Mouse (Mus musculus) liver, embryonic 14.5 days (tissue): ENCODE data around the gene Nfasc. TPM values are rescaled to one million over a fixed set of nuclear protein-coding genes. Genes with fewer than 3 reads are reported as not detected.

Source experiments
- ATAC-seq: fragments of 200-750 bp; cut with Nextera tagmentation; 2 replicates; pipeline ENCODE4 v1.8.0; 2017; ENCODE audit warnings: moderate number of reproducible peaks, mild to moderate bottlenecking, moderate library complexity; ENCODE audit not compliant: insufficient read depth
- DNase-seq, 3 experiments: peaks; one replicate each; pipeline ENCODE4 v3.0.0-alpha.2; 2012 to 2013; ENCODE audit warnings: low read depth in 3 of 3, low spot score in 3 of 3
- H3K27ac ChIP-seq: fragments of 300-500 bp; sonication (generic); 2 replicates; pipeline ENCODE4 v1.5.1; 2014; ENCODE audit warnings: moderate library complexity, mild to moderate bottlenecking, control low read depth, inconsistent platforms
- H3K27me3 ChIP-seq: fragments of 300-500 bp; sonication (generic); 2 replicates; pipeline ENCODE4 v1.6.1; 2014; ENCODE audit warnings: mild to moderate bottlenecking, low read length, moderate library complexity; ENCODE audit not compliant: control insufficient read depth, insufficient read depth
- H3K36me3 ChIP-seq: fragments of 300-500 bp; sonication (generic); replicated peaks from 2 replicates; pipeline ENCODE4 v1.6.1; 2014; ENCODE audit warnings: low read depth; ENCODE audit not compliant: control insufficient read depth, insufficient read depth
- H3K4me1 ChIP-seq, 2 experiments: fragments of 200-500 bp in 1 of 2; fragments of 300-500 bp in 1 of 2; sonication (generic) in 1 of 2; replicated peaks; 2 replicates each; pipeline ENCODE4 v1.6.1; 2012 to 2014; ENCODE audit warnings: antibody characterized with exemption in 1 of 2, inconsistent platforms in 1 of 2, low read length in 1 of 2; ENCODE audit not compliant: control insufficient read depth in 2 of 2, insufficient read depth in 2 of 2
- H3K4me2 ChIP-seq: fragments of 300-500 bp; sonication (generic); 2 replicates; pipeline ENCODE4 v1.6.1; 2014; ENCODE audit warnings: low read depth, mild to moderate bottlenecking, control low read depth, moderate library complexity
- H3K4me3 ChIP-seq, 2 experiments: fragments of 200-500 bp in 1 of 2; fragments of 300-500 bp in 1 of 2; sonication (generic) in 1 of 2; 2 replicates each; pipeline ENCODE4 v1.5.1; 2012 to 2014; ENCODE audit warnings: low read depth in 2 of 2, low read length in 2 of 2, mild to moderate bottlenecking in 2 of 2, control low read depth in 1 of 2, inconsistent platforms in 1 of 2, moderate library complexity in 1 of 2; ENCODE audit not compliant: insufficient read depth in 1 of 2
- H3K9ac ChIP-seq: fragments of 300-500 bp; sonication (generic); replicated peaks from 2 replicates; pipeline ENCODE4 v1.6.1; 2014; ENCODE audit warnings: mild to moderate bottlenecking, control low read depth, moderate library complexity
- H3K9me3 ChIP-seq: fragments of 300-500 bp; sonication (generic); 2 replicates; pipeline ENCODE4 v1.6.1; 2016; ENCODE audit warnings: low read length, mixed read lengths; ENCODE audit not compliant: control insufficient read depth
- CTCF ChIP-seq: IDR thresholded peaks from 2 replicates; pipeline ENCODE4 v1.5.1; 2016; ENCODE audit warnings: antibody characterized with exemption, low read depth, control low read depth
- EP300 ChIP-seq: IDR thresholded peaks from 2 replicates; pipeline ENCODE4 v1.6.1; 2016; ENCODE audit warnings: antibody characterized with exemption, low read depth
- WGBS: fragments of 180-500 bp; shearing (Covaris S2); extraction: QIAGEN DNeasy Blood & Tissue Kit; methylation state at CpG from one replicate; pipeline ENCODE4 v1.1.7; 2014; ENCODE audit not compliant: insufficient replicate concordance; 5-methylcytosine and 5-hydroxymethylcytosine counted together
- polyA plus RNA-seq, 2 experiments: library from polyadenylated mRNA; depleted of rRNA in 1 of 2; stranded (reverse) in 1 of 2; unstranded in 1 of 2; fragments of >200 nt; fragmentation: Nextera tagmentation in 1 of 2; extraction: Ambion mirVana in 1 of 2; gene quantifications; 2 replicates each; pipeline versions ENCODE4 v1.2.1 to v1.2.3; 2012 to 2014

Gene Nfasc
- polyA plus RNA-seq, 2 experiments: 0.01 to 0.05 TPM

DNA sequence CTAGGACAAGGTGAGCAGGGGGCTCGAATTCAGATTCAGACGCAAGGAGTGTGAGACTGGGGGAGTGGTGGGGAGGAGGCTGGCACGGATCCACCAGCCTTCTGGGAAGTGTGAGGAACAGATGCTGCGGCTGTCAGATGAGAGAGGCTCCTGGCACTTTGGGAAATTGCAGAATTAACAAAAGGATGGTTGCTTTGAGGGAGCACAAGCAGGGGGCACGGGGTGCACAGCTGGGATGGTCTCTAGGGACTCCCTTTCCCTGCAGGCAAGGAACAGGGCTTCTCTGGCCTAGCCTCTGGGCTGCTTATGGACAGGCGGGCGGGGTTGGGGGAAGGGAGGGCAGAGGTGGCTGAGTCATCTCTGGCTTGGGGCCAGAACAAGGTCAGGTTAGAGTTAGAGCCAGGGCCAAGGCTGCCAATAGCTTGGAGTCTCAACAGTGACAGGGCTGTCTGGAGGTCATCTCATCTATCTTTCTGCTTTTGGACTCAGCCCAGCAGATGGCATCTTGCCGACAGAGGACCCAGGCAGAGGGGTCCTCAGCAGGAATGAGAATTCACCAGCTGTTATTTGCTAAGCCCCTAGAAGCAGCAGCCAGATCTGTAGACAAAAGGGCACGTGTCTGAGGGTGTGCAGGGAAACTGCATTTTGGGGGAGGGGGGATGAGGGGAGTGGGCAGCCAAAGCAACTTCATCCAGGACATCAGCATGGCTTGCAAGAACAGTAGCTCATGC is 183.5 kb downstream of the Nfasc start:
- DNase-seq (no peak), ATAC-seq (no peak)
- Histone ChIP-seq H3K9ac (no peak overlapping the region), H3K27ac (no peak overlapping the region), H3K9me3 (no peaks in the 10 kb centered on the region), H3K27me3 (no peaks in the 10 kb centered on the region), H3K4me1 (peaks cover 0 to 2% of the 10 kb centered on the region in 2 experiments; a peak in 2 of 4 replicates), H3K4me2 (no peak overlapping the region), H3K36me3 (no peaks in the 10 kb centered on the region), H3K4me3 (no peak overlapping the region)
- no peak for TF ChIP-seq CTCF
- no peak for TF ChIP-seq EP300
- 26% methylated on average over 9 of the region's 9 CpGs for WGBS

DNA sequence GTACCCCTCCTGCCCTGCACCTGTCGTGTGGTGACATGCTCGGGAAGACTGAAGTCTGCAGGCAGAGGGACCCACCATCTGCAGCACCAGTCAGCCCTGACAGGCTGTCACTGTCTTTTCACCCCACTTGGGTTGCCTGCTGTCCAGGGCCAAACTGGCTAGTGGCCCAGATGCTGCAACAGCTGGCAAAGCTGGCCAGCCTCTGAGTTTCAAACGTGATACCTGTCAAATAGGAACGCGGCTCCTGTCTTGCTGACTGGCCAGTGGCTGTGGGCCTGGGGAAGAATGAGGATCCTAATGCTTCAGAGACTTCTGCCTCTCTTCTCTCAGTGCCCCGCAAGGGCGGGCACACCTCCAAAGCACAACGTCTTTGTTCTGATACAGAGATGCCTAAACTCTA is 197.8 kb downstream of the Nfasc start:
- Histone ChIP-seq H3K9me3 (no peaks in the 10 kb centered on the region), H3K27me3 (peaks cover 32% of the 10 kb centered on the region), H3K36me3 (no peaks in the 10 kb centered on the region), H3K9ac (no peak overlapping the region), H3K4me2 (no peak overlapping the region), H3K27ac (no peak overlapping the region), H3K4me3 (no peak overlapping the region), H3K4me1 (no peaks in the 10 kb centered on the region)
- DNase-seq: no peak
- TF ChIP-seq CTCF (no peak), EP300 (no peak)
- no peak for ATAC-seq
- 45% methylated on average over 8 of the region's 8 CpGs for WGBS

DNA sequence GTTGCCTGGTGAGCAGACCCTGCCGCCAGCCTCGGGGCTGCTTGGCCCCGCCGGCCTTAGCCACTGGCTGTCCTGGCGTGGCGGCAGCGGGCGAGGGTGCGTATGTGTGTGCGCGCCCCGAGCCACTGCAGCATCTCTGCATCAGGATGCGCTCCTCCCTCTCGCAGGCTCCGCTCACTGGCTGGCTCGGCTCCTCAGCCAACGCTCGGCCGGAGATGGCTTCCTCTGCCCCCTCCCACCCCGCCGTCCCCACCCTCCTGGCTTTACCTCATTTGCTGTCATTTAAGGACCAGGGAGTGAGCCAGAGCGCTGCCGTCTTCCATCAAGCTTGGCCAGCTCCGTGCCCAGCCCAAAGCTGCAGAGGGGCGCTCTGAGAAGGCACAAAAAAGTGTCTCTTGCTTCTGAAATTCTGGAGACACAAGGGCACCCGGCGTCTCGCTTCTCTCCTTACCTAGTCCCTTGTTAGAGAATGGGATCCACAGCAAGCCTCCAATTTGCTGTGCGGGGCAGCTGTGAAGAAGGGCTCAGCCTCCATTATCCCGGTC is 198.8 kb downstream of the Nfasc start, which contains the start of gene Cntn2:
TSS of gene Cntn2 (minus strand) at position 495 of the 545 bp plus-strand sequence.
- WGBS: 5% methylated on average over 28 of the region's 30 CpGs
- Histone ChIP-seq H3K4me2 (no peak within 1 kb of the TSS), H3K27me3 (peaks cover 32% of the 10 kb centered on the region), H3K4me3 (no peak within 1 kb of the TSS), H3K9me3 (no peaks in the 10 kb centered on the region), H3K36me3 (no peaks in the 10 kb centered on the region), H3K27ac (no peak within 1 kb of the TSS), H3K4me1 (no peaks in the 10 kb centered on the region), H3K9ac (no peak within 1 kb of the TSS)
- no peak for ATAC-seq
- DNase-seq: no peak
- TF ChIP-seq EP300 (no peak), CTCF (no peak)

DNA sequence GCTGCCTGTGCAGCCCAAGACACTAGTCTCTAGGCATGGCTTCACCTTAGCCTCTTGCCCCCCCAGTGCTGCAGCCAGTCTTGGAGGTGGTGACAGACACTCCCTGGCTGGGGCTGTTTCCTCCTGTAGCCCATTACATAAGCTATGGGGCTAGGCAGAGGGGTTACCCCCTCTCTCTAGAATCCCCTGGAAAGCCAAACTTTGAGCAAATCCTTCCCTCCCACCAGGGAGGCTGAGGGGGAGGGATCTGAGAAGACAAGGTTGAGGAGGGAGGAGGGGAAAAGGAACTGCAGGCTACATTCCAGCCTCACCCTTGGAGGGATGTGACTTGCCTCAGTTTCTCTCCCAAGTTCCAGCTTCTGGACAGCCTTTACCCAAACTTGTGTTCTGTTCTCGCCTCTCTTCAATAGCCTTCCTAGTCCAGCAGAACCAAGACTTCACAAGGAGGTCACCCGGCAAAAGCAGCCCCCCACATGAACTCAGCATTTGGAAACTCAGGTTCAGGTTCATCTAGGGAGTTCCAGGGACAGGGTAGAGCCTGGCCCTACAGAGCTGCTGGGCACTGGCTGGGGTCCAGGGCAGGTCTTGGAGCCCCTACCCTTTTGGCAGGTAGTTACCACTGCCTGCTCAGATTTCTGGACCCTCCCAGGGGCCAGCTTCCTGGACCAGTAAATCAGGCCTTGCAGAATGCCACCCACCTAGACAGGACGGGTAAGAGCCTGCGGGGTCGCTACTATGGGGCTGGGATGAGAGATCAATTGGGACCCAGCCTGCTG is 199.6 kb downstream of the Nfasc start:
- DNase-seq (no peak), ATAC-seq (no peak)
- no peaks in the 10 kb centered on the region for H3K4me1 ChIP-seq
- H3K36me3 ChIP-seq: no peaks in the 10 kb centered on the region
- TF ChIP-seq CTCF (no peak), EP300 (no peak)
- no peaks in the 10 kb centered on the region for H3K9me3 ChIP-seq
- no peak overlapping the region for H3K4me3 ChIP-seq
- H3K4me2 ChIP-seq: no peak overlapping the region
- peaks cover 32% of the 10 kb centered on the region for H3K27me3 ChIP-seq
- WGBS: 7% methylated on average over 5 of the region's 5 CpGs
- no peak overlapping the region for H3K27ac ChIP-seq
- no peak overlapping the region for H3K9ac ChIP-seq

GRCm38 (mm10) chr1:132541171-132541823 is 200.3 kb downstream of the Nfasc start:
- H3K27me3 ChIP-seq: peaks cover 32% of the 10 kb centered on the region
- TF ChIP-seq CTCF: no peak
- no peak for TF ChIP-seq EP300
- H3K4me2 ChIP-seq: no peak overlapping the region
- WGBS: 2% methylated on average over 14 of the region's 14 CpGs
- no peaks in the 10 kb centered on the region for H3K9me3 ChIP-seq
- no peak overlapping the region for H3K9ac ChIP-seq
- ATAC-seq (no peak), DNase-seq (no peak)
- H3K4me1 ChIP-seq: no peaks in the 10 kb centered on the region
- no peaks in the 10 kb centered on the region for H3K36me3 ChIP-seq
- no peak overlapping the region for H3K4me3 ChIP-seq
- no peak overlapping the region for H3K27ac ChIP-seq
